21 mouse cellular contexts compared by ENCODE assay signal in genomic region chr6:5956316-5956913, GRCm38 (mm10).
DNase-seq lines count a peak whose midpoint lies in the region; ATAC-seq and TF ChIP-seq lines count a peak whose summit lies in the region.
"Had no signal": no experiment of that assay in that cellular context is flagged by ENCODE, and none has a peak within 500 bp of the region (broad histone marks: within the 10 kb centered on the region; RNA-seq: fewer than 3 reads in every experiment).

No protein-coding gene starts in this region.

- peak overlapping the region; percentile 1; the same call in 1 of the 2 replicates for H3K27ac ChIP-seq in embryonic facial prominence, embryonic 15.5 days (replicated peaks)
- no peak overlapping the region for H3K27ac ChIP-seq in gastrocnemius, adult 2 months
- H3K27ac ChIP-seq: hindbrain, embryonic 13.5 days had no signal

- H3K4me1 ChIP-seq in embryonic facial prominence, embryonic 15.5 days, result peaks cover 6% of the 10 kb centered on the region; the same call in 1 of the 2 replicates
- H3K4me1 ChIP-seq: hindbrain, embryonic 13.5 days; megakaryocyte, embryonic 14.5 days had no signal

- intact Hi-C loops in gastrocnemius, adult 2 months (cut with DNase I), result no loop called here

- WGBS in embryonic facial prominence, embryonic 15.5 days, result 39% methylated on average over 10 of the region's 10 CpGs

- H3K9ac ChIP-seq in embryonic facial prominence, embryonic 15.5 days, result no peak overlapping the region
- H3K9ac ChIP-seq: hindbrain, embryonic 13.5 days; liver, postnatal 0 days had no signal

- H3K36me3 ChIP-seq in embryonic facial prominence, embryonic 15.5 days, result no peaks in the 10 kb centered on the region
- H3K36me3 ChIP-seq: hindbrain, embryonic 13.5 days had no signal

- no peaks in the 10 kb centered on the region for H3K9me3 ChIP-seq in embryonic facial prominence, embryonic 15.5 days (replicated peaks)
- H3K9me3 ChIP-seq: hindbrain, embryonic 13.5 days had no signal

- no peak overlapping the region for H3K4me3 ChIP-seq in embryonic facial prominence, embryonic 15.5 days (replicated peaks)
- H3K4me3 ChIP-seq in gastrocnemius, adult 2 months, result no peak overlapping the region
- H3K4me3 ChIP-seq: hindbrain, embryonic 13.5 days; megakaryocyte, embryonic 14.5 days had no signal

- ATAC-seq in embryonic facial prominence, embryonic 15.5 days (ENCODE audit: insufficient number of reproducible peaks, low FRiP score, low TSS enrichment, low read depth), result peak; percentile 65; the same call in 1 of the 2 replicates
- ATAC-seq: CD4-positive, CD25-positive, alpha-beta regulatory T cell, adult 4 months; liver, postnatal 0 days; Patski had no signal

- DNase-seq in embryo, embryonic 10 days (ENCODE audit: low spot score), result peak; percentile 46
- DNase-seq in embryo, embryonic 9.5 days (ENCODE audit: extremely low spot score), result no peak
- peak; percentile 47 for DNase-seq in embryo, embryonic 10.5 days (ENCODE audit: low spot score)
- peak; percentile 51 for DNase-seq in mesoderm, embryonic 11.5 days (ENCODE audit: low read depth, low spot score)
- DNase-seq in gastrocnemius, adult 2 months, result no peak
- DNase-seq in frontal cortex, postnatal 36 days (ENCODE audit: low spot score in 2 of 2), result no peak
- DNase-seq: adrenal gland, adult 8-10 months; cerebellum, postnatal 25 days; gastrocnemius, postnatal 25 days; heart, postnatal 10 days; kidney, postnatal 4 days; layer of hippocampus, adult 9-11 months; liver, postnatal 0 days; lung, postnatal 14 days; thymus, postnatal 25 days had no signal

- H3K27me3 ChIP-seq in embryonic facial prominence, embryonic 15.5 days, result peaks cover 4% of the 10 kb centered on the region; the same call in 1 of the 2 replicates
- H3K27me3 ChIP-seq: megakaryocyte, embryonic 14.5 days had no signal

- no peak for TF ChIP-seq CTCF in gastrocnemius, adult 2 months (IDR thresholded peaks at IDR 0.05)

- H3K4me2 ChIP-seq in embryonic facial prominence, embryonic 15.5 days (replicated peaks), result no peak overlapping the region
- H3K4me2 ChIP-seq: heart, embryonic 11.5 days; hindbrain, embryonic 13.5 days had no signal

Comparison
In these comparisons a context has a peak if more than half of its experiments do, and no peak if none do; other contexts are left out.
1. DNase-seq: peak in embryo, embryonic 10 days (single experiment), embryo, embryonic 10.5 days (single experiment) and mesoderm, embryonic 11.5 days (single experiment); none in embryo, embryonic 9.5 days (single experiment), gastrocnemius, adult 2 months (single experiment) and frontal cortex, postnatal 36 days (0 of 2).